Comparison of ENCODE assay signal across 13 mouse cellular contexts in the genomic region with DNA sequence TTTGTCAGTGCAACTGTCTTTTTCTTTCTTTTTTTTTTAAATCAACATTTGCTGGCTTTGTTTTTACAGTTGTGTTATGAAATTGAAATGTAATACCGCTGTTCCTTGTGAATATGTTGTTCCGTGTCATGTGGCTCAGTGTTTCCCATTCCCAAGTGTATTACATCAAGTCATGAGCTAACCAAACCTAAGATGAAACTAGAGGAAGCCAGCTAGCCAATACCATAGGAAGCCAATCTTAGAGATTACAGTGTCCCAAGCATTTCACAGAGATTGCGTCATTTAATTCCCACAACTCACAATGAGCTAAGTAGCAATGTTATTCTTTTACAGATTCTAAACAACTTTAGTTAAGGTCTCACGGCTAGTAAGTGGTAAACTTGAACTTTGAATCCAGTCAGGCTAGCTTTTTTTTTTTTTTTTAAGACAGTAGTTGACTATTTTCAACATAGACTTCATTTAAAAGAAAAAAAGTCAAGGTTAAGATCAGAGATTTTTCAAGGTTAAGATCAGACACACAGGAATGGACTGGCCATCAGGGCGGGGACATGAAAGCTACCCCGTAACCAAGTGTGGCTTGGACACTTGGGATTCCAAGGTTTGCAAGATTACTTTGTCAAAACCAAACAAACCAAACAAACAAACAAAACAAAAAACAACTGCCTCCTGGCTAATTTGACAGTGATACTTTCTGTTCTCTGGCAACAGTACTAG.
DNase-seq lines count a peak whose midpoint lies in the region; ATAC-seq lines count a peak whose summit lies in the region.
"Had no signal": no experiment of that assay in that cellular context is flagged by ENCODE, and none has a peak within 500 bp of the region (broad histone marks: within the 10 kb centered on the region; RNA-seq: fewer than 3 reads in every experiment).

No protein-coding gene starts in this region.

- WGBS in forebrain, embryonic 12.5 days = 87% methylated on average over 6 of the region's 6 CpGs
- WGBS in forebrain, embryonic 16.5 days = 83% methylated on average over 6 of the region's 6 CpGs
- 87% methylated on average over 6 of the region's 6 CpGs for WGBS in midbrain, embryonic 11.5 days
- WGBS in midbrain, embryonic 10.5 days = 85% methylated on average over 6 of the region's 6 CpGs

- H3K27me3 ChIP-seq in forebrain, embryonic 12.5 days = no peaks in the 10 kb centered on the region
- no peaks in the 10 kb centered on the region for H3K27me3 ChIP-seq in forebrain, embryonic 16.5 days (replicated peaks; ENCODE audit: control insufficient read depth, insufficient read depth, low read length)
- no peaks in the 10 kb centered on the region; the same call in 1 of the 2 replicates for H3K27me3 ChIP-seq in midbrain, embryonic 11.5 days (ENCODE audit: control insufficient read depth, insufficient read depth, low read length)
- peaks cover 31% of the 10 kb centered on the region for H3K27me3 ChIP-seq in midbrain, embryonic 10.5 days (ENCODE audit: low read depth, poor library complexity, severe bottlenecking)
- H3K27me3 ChIP-seq: heart, embryonic 13.5 days had no signal

- H3K9ac ChIP-seq in forebrain, embryonic 12.5 days = no peak overlapping the region
- H3K9ac ChIP-seq in forebrain, embryonic 16.5 days (replicated peaks; ENCODE audit: low read depth, low read length) = no peak overlapping the region
- H3K9ac ChIP-seq in midbrain, embryonic 11.5 days (ENCODE audit: low read length) = no peak overlapping the region
- H3K9ac ChIP-seq: heart, embryonic 13.5 days; liver, postnatal 0 days had no signal

- no peak overlapping the region for H3K4me2 ChIP-seq in forebrain, embryonic 12.5 days
- H3K4me2 ChIP-seq in forebrain, embryonic 16.5 days (ENCODE audit: low read length) = no peak overlapping the region
- H3K4me2 ChIP-seq in midbrain, embryonic 11.5 days = no peak overlapping the region
- H3K4me2 ChIP-seq: heart, embryonic 13.5 days had no signal

- DNase-seq in midbrain, embryonic 11.5 days (ENCODE audit: low spot score, missing footprints) = peak; percentile 80
- no peak for DNase-seq in midbrain, embryonic 10.5 days (ENCODE audit: low spot score)
- DNase-seq in cerebellum, postnatal 36 days = no peak
- DNase-seq in layer of hippocampus, adult 11-12 months (ENCODE audit: low spot score) = no peak
- DNase-seq in right cerebral cortex, postnatal 14 days = no peak
- DNase-seq: cerebellum, postnatal 14 days; liver, postnatal 0 days had no signal

- H3K4me3 ChIP-seq in forebrain, embryonic 12.5 days (replicated peaks) = no peak overlapping the region
- H3K4me3 ChIP-seq in forebrain, embryonic 16.5 days (replicated peaks; ENCODE audit: low read length) = no peak overlapping the region
- H3K4me3 ChIP-seq in midbrain, embryonic 11.5 days (ENCODE audit: low read depth, low read length) = no peak overlapping the region
- no peak overlapping the region for H3K4me3 ChIP-seq in midbrain, embryonic 10.5 days
- H3K4me3 ChIP-seq: heart, embryonic 13.5 days had no signal

- ATAC-seq in forebrain, embryonic 12.5 days (ENCODE audit: low FRiP score) = no peak
- ATAC-seq in forebrain, embryonic 16.5 days = no peak
- no peak for ATAC-seq in midbrain, embryonic 11.5 days (ENCODE audit: low FRiP score)
- ATAC-seq in granulocyte monocyte progenitor cell, adult 5-6 weeks (replicated peaks; ENCODE audit: poor library complexity, severe bottlenecking) = peak; percentile 79
- ATAC-seq: CD4-positive, CD25-positive, alpha-beta regulatory T cell, adult 4 months; intestine, embryonic 16.5 days; liver, postnatal 0 days had no signal

- no peaks in the 10 kb centered on the region for H3K9me3 ChIP-seq in forebrain, embryonic 12.5 days
- no peaks in the 10 kb centered on the region for H3K9me3 ChIP-seq in forebrain, embryonic 16.5 days (ENCODE audit: control insufficient read depth, low read length)
- H3K9me3 ChIP-seq in midbrain, embryonic 11.5 days (ENCODE audit: control insufficient read depth, low read length) = no peaks in the 10 kb centered on the region
- H3K9me3 ChIP-seq in midbrain, embryonic 10.5 days (replicated peaks) = no peaks in the 10 kb centered on the region
- H3K9me3 ChIP-seq: heart, embryonic 13.5 days had no signal

- H3K4me1 ChIP-seq in forebrain, embryonic 12.5 days = peaks cover 31% of the 10 kb centered on the region
- peaks cover 15% of the 10 kb centered on the region for H3K4me1 ChIP-seq in forebrain, embryonic 16.5 days (replicated peaks; ENCODE audit: control insufficient read depth, insufficient read depth, low read length)
- H3K4me1 ChIP-seq in midbrain, embryonic 11.5 days (ENCODE audit: control insufficient read depth, insufficient read depth, low read length) = peaks cover 19% of the 10 kb centered on the region
- H3K4me1 ChIP-seq in midbrain, embryonic 10.5 days = peaks cover 37% of the 10 kb centered on the region

- H3K36me3 ChIP-seq in forebrain, embryonic 12.5 days (replicated peaks) = no peaks in the 10 kb centered on the region
- H3K36me3 ChIP-seq in forebrain, embryonic 16.5 days (ENCODE audit: control insufficient read depth, insufficient read depth) = no peaks in the 10 kb centered on the region
- H3K36me3 ChIP-seq in midbrain, embryonic 11.5 days (ENCODE audit: control insufficient read depth, insufficient read depth, low read length) = no peaks in the 10 kb centered on the region
- H3K36me3 ChIP-seq in midbrain, embryonic 10.5 days = no peaks in the 10 kb centered on the region
- H3K36me3 ChIP-seq: heart, embryonic 13.5 days had no signal

- 0 out of 2 replicates have a peak overlapping the region, but pooled peaks have one; percentile 6 for H3K27ac ChIP-seq in forebrain, embryonic 12.5 days
- H3K27ac ChIP-seq in forebrain, embryonic 16.5 days (ENCODE audit: low read length) = no peak overlapping the region
- H3K27ac ChIP-seq in midbrain, embryonic 11.5 days (ENCODE audit: low read depth, low read length) = no peak overlapping the region
- H3K27ac ChIP-seq in midbrain, embryonic 10.5 days (replicated peaks) = no peak overlapping the region
- H3K27ac ChIP-seq: heart, embryonic 13.5 days had no signal
